ENCODE assay signal across 8 mouse cellular contexts in the genomic region with DNA sequence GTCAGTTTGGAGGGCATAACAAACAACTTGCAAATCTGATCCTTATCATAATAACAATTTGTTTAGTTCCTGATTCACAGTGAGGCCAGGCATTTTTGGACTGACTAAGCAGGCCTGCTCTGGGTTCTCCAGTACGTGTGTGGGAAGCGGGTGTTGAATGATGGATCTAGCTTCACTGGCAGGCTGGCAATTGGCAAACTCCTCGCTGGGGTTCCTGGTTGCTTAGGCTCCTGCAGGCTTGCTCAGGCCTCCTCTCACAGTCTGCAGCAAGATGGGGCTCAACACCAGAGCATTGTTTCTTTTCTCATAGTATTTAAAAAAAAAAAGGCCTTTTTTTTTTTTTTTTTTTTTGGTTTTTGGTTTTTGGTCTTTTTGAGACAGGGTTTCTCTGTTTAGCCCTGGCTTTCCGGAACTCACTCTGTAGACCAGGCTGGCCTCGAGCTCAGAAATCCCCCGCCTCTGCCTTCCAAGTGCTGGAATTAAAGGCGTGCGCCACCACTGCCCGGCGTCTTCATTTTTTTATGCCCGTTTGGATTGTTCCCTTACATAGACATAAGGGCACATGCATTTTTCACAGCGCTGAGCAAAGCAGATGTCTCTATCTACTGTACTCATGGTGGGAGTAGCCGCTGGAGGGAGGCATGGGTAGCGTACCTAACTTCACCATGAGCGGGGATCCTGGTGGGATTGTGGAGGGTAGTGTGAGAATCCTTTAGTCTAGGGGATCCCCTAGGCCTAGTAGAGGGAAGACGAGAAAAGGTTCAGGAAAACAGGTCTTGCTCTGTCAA. TPM values are rescaled to one million over a fixed set of nuclear protein-coding genes. Genes with fewer than 3 reads are reported as not detected.
DNase-seq lines count a peak whose midpoint lies in the region; ATAC-seq lines count a peak whose summit lies in the region.

No protein-coding gene starts in this region.

- no peaks in the 10 kb centered on the region for H3K27me3 ChIP-seq in embryonic facial prominence, embryonic 13.5 days
- H3K27me3 ChIP-seq in heart, embryonic 12.5 days (replicated peaks) = no peaks in the 10 kb centered on the region
- no peaks in the 10 kb centered on the region for H3K27me3 ChIP-seq in liver, embryonic 13.5 days

- no peaks in the 10 kb centered on the region for H3K9me3 ChIP-seq in embryonic facial prominence, embryonic 13.5 days
- H3K9me3 ChIP-seq in heart, embryonic 12.5 days (replicated peaks) = no peaks in the 10 kb centered on the region
- H3K9me3 ChIP-seq in liver, embryonic 13.5 days (replicated peaks) = no peaks in the 10 kb centered on the region

- peak overlapping the region; percentile 96 for H3K4me3 ChIP-seq in embryonic facial prominence, embryonic 13.5 days
- H3K4me3 ChIP-seq in heart, embryonic 12.5 days = peak overlapping the region; percentile 99
- H3K4me3 ChIP-seq in liver, embryonic 13.5 days (replicated peaks) = peak overlapping the region; percentile 98

- peaks cover 5% of the 10 kb centered on the region for H3K4me1 ChIP-seq in embryonic facial prominence, embryonic 13.5 days
- peaks cover 17% of the 10 kb centered on the region for H3K4me1 ChIP-seq in heart, embryonic 12.5 days (replicated peaks)
- peaks cover 25% of the 10 kb centered on the region for H3K4me1 ChIP-seq in liver, embryonic 13.5 days (replicated peaks)

- peak; percentile 3; the same call in 1 of the 2 replicates for ATAC-seq in embryonic facial prominence, embryonic 13.5 days (ENCODE audit: insufficient number of reproducible peaks, insufficient read depth, low FRiP score, low TSS enrichment, low read depth)
- peak; percentile 33; the same call in 1 of the 2 replicates for ATAC-seq in heart, embryonic 12.5 days (ENCODE audit: insufficient number of reproducible peaks, low FRiP score)
- ATAC-seq in liver, embryonic 13.5 days (ENCODE audit: low read depth) = peak; percentile 14

- peak overlapping the region; percentile 67 for H3K4me2 ChIP-seq in embryonic facial prominence, embryonic 13.5 days
- H3K4me2 ChIP-seq in heart, embryonic 12.5 days = peak overlapping the region; percentile 69
- peak overlapping the region; percentile 77 for H3K4me2 ChIP-seq in liver, embryonic 13.5 days

- H3K27ac ChIP-seq in embryonic facial prominence, embryonic 13.5 days = peak overlapping the region; percentile 98
- peak overlapping the region; percentile 97 for H3K27ac ChIP-seq in heart, embryonic 12.5 days (ENCODE audit: poor library complexity, severe bottlenecking)
- peak overlapping the region; percentile 95 for H3K27ac ChIP-seq in liver, embryonic 13.5 days

- DNase-seq in CD4-positive, CD25-positive, alpha-beta regulatory T cell, adult 2 months (ENCODE audit: low read depth, low spot score) = peak; percentile 59
- DNase-seq in adrenal gland, adult 2 months = peak; percentile 45
- DNase-seq in kidney, postnatal 4 days = peak; percentile 41 to 63
- no peak for DNase-seq in liver, embryonic 13.5 days
- peak; percentile 51 for DNase-seq in naive thymus-derived CD4-positive, alpha-beta T cell, adult 2 months (ENCODE audit: low read depth)
- DNase-seq in testis, postnatal 10 days (ENCODE audit: low spot score) = peak; percentile 63

- H3K36me3 ChIP-seq in embryonic facial prominence, embryonic 13.5 days = peaks cover 3% of the 10 kb centered on the region
- peaks cover 9% of the 10 kb centered on the region for H3K36me3 ChIP-seq in heart, embryonic 12.5 days
- H3K36me3 ChIP-seq in liver, embryonic 13.5 days = peaks cover 5% of the 10 kb centered on the region

- 23% methylated on average over 16 of the region's 16 CpGs for WGBS in embryonic facial prominence, embryonic 13.5 days
- 19% methylated on average over 16 of the region's 16 CpGs for WGBS in heart, embryonic 12.5 days
- WGBS in liver, embryonic 13.5 days (ENCODE audit: insufficient replicate concordance) = 20% methylated on average over 16 of the region's 16 CpGs

- peak overlapping the region; percentile 76 for H3K9ac ChIP-seq in embryonic facial prominence, embryonic 13.5 days
- peak overlapping the region; percentile 70 for H3K9ac ChIP-seq in heart, embryonic 12.5 days
- H3K9ac ChIP-seq in liver, embryonic 13.5 days = peak overlapping the region; percentile 74

RNA-seq across cellular contexts. Expression of a gene that starts 0.6 kb away (rescaled TPM):
- 10 to 100 TPM; 60.7 to 64.1 TPM for total RNA-seq in adrenal gland, adult 2 months (2021)
- polyA plus RNA-seq in adrenal gland, adult 2 months (2012; rRNA removed) = 46.4 and 55.5 TPM in 2 replicates
- 30.8 and 33.6 TPM in 2 replicates for polyA plus RNA-seq in embryonic facial prominence, embryonic 13.5 days (2015; fragmentation: Nextera tagmentation; extraction: Ambion mirVana)
- 29.5 and 31.9 TPM in 2 replicates for polyA plus RNA-seq in heart, embryonic 12.5 days (2016; fragmentation: Nextera tagmentation; extraction: Ambion mirVana)
- 12.3 and 15.7 TPM in 2 replicates for polyA plus RNA-seq in liver, embryonic 13.5 days (2015; fragmentation: Nextera tagmentation; extraction: Ambion mirVana)

RNA-seq across cellular contexts. Expression of a gene that starts 45.8 kb away (rescaled TPM):
- total RNA-seq in adrenal gland, adult 2 months (2021) = 1 to 10 TPM in 1 of 2 experiments, under 1 TPM in 1; 0.66 to 1.7 TPM
- 7.4 and 7.6 TPM in 2 replicates for polyA plus RNA-seq in adrenal gland, adult 2 months (2012; rRNA removed)
- 73.1 and 77.5 TPM in 2 replicates for polyA plus RNA-seq in embryonic facial prominence, embryonic 13.5 days (2015; fragmentation: Nextera tagmentation; extraction: Ambion mirVana)
- 7.9 and 9.3 TPM in 2 replicates for polyA plus RNA-seq in heart, embryonic 12.5 days (2016; fragmentation: Nextera tagmentation; extraction: Ambion mirVana)
- polyA plus RNA-seq in liver, embryonic 13.5 days (2015; fragmentation: Nextera tagmentation; extraction: Ambion mirVana) = 1.5 and 2.0 TPM in 2 replicates
